Mouse (Mus musculus) left cerebral cortex, adult 18-20 months (tissue): ENCODE results near the gene Mtf1. TPM values are rescaled to one million over a fixed set of nuclear protein-coding genes. Genes with fewer than 3 reads are reported as not detected.

Source experiments
- DNase-seq, 2 experiments: peaks; one replicate each; pipeline ENCODE4 v3.0.0; 2021 to 2022; ENCODE audit warnings: low spot score in 2 of 2, mixed read lengths in 1 of 2
- long read RNA-seq, 2 experiments: library from polyadenylated mRNA; stranded (forward); transcript quantifications; one replicate each; pipeline ENCODE4 v2.0.0; 2021
- total RNA-seq, 2 experiments: library from RNA; stranded (reverse); gene quantifications; 2 replicates each; pipeline ENCODE4 v1.2.3; 2021

Mtf1 gene
- 10 to 100 TPM; 25.8 to 27.8 TPM for total RNA-seq
- long read RNA-seq, experiment 1, full-length matches to known transcripts: 12 of 33 reads
- long read RNA-seq, experiment 1, partial matches to known transcripts: 11 of 33 reads
- long read RNA-seq, experiment 1, other reads (novel, unspliced or antisense): 10 of 33 reads
- long read RNA-seq, experiment 2, full-length matches to known transcripts: 7 of 12 reads
- long read RNA-seq, experiment 2, partial matches to known transcripts: 2 of 12 reads
- long read RNA-seq, experiment 2, other reads (novel, unspliced or antisense): 3 of 12 reads

DNA sequence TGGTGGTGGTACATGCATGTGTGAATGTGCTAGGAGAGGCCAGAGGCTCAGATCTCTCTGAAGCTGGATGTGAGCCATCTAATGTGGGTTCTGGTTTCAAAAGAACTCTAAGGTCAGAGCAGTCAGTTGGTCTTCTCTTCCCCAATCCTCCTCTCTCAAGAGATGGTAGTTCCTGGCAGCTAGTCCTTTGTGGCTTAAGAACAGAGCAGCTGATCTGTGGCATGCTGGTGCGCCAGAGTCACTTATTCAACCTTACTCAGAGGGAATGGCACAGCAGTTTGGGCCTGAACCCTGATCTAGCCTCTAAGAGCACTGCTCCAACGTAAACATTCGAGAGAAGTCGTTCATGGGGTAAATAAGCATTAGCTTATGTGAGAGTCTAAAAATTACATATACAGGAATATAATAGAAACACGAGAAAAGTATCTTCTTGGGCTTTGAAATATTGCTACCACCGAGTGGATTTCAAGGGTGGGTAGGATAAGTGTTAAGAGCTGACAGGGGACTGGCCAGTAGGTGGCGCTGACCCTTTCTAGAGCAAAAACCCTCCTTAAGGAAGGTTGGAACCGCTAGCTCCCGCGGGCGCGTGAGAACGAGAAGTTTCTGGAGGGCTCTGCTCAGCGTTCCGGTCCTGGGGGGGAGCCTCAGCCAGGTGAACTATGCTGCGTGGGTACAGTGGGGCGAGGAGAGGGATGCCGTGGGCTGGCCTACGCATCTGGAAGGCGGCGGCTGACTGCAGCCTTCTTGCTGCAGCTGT is at the start of gene Mtf1:
TSS of gene Mtf1 (plus strand) at position 553 of the 757 bp plus-strand sequence.
- peak; percentile 86 to 94 for DNase-seq

DNA sequence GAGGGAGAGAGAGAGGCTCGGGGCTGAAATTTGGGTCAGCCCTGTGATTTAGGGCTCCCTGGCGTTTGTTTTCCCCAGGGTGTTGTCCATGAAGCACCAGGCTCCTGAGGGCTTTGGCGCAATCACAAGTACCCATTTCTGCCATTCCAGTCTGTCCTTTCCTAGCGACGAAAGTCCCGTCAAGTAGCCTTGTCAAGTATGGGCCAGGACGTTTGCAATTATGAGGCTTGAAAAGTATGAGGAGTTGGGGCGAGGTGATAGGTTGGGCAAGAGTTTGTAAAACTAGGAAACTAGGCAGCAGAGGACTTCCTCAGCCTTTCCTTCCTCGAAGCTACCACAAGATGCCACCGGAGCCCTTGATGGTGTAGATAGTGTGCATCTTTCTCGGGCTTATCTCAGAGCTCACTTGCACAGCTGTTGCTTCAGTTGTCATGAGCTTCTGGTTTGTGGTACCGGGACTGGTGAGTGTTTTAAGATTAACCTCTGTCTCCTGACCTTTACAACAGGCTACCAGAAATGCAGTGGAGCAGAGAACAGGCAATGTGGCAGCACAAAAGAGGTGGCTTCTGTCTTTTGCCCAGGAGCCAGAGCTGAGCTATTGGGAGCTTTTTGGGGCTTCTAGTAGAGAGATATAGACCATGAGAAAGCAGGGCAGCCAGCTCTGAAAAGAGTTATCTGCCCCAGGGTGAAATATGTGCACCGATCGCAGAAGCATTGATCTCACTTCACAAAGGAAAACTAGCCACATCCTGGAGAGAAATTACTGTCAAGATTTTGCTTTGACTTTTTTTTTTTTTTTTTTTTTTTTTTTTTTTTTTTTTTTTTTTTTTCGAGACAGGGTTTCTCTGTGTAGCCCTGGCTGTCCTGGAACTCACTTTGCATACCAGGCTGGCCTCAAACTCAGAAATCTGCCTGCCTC is 49.4 kb upstream of the Mtf1 start:
- DNase-seq: no peak

DNA sequence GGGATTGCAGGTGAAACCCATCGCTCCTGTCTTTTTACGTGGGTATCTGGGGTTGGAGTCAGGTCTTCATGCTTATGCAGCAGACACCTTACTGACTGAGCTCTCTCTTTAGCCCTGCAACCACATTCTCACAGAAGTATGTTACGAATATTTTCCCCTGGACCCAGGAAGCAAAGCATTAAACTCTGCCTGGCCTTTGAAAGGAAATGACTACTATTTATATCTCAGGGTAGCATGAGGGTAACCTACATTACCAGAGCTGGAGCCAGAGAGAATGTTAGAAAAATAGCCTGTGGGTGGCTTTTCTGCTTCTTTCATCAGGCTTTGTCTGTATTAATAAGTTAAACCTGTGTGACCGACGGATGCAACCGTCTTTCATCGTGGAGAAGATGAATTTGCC is 46.4 kb upstream of the Mtf1 start:
- no peak for DNase-seq

DNA sequence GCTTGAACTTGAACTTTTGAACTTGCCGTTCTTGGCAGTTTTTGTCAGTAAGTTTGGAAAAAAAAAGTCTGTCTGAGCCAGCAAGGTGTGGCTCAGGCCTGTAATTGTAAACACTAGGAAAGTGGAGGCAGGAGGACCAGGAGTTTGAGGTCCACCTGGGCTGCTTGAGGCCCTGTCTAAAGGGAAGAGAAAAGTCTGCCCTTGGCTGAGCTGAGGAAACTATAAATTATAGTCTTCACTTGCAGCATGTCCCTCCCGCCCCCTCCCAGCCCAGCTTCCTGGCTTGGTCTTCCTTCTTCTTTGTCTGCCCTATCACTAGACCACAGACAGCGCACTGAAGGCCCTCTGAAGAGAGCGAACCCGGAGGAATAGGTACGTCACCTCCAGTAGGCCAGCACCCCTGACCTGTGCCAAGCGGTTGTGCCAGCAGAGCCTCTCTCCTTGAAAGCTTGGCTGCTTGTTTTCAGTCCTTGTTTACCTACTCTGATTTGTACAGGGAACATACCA is 42.5 kb upstream of the Mtf1 start:
- DNase-seq: no peak

DNA sequence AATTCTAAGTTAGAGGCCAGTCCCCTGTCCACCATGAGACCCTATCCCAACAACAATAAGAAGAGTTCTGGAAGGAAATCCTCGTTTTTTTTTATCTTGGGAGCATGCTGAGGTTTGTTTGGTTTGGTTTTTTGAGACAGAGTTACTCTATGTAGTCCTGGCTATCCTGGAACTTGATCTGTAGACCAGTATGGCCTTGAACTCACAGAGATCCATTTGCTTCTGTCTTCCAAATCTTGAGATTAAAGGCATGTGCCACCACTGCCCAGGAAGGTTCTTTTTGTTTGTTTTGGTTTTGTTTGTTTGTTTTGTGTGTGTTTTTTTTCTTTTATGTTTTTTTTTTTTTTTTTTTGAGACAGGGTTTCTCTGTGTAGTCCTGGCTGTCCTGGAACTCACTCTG is 40.7 kb upstream of the Mtf1 start:
- no peak for DNase-seq

DNA sequence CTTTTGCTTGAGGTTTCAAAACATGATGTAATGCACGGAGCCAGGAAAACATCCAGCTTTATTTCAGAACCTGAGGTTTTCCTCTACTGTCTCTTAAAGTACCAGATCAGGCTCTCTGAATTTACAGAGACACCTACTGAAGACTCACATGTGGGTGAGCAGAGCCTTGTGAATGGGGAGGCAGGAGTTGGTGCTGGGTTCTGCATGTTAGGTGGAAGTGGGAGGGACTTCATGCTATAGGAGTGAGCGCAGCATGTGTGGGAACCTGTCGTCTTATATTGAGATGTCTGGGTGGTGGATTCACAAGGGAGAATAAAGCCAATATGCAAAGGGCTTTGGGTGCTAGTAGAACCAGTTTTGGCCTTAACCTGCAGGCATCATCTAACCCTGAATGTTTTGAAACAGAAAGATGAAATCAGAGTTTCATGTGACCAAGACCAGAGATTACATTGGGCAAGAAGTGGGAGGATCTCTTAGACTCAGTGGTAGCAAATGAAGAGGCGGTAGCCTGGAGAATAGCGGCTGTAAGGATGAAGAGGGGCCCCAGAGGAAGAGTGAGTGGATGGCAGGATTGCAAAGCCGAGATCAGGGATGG is 38.9 kb upstream of the Mtf1 start:
- DNase-seq: no peak

DNA sequence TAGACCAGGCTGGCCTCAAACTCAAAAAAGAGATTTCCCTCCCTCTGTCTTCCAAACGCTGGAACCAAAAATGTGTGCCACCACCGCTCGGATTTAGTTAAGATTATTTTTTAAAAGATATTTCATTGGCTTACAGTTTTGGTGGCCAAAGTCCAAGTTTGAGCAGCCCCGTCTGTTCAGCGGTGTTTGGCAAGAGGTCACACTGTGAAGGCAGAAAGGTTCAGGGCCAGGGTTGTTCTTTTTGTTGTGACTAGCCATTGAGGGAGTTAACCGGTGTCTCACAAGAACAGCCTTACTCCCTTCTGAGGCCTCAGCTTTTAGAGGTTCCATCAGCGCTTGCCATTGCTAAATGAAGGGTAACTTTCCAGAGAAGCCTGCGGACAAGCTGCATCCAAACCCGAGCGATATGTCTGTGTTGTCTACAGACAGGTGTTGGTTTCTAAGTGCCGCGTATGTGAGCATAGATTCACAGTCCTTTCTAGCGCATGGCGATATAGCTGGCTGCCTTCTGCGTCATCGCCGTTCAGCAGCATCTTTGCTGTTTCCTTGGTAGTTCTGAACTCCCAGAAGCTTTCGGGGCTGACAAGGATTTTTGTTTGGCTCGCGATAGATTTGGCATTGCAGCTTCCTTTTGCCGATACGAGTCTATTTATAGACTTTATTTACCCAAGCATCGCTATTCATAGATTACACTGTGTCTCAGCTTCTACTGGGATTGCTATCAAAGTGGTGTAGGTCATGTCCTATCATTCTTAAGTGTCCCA is 35.9 kb upstream of the Mtf1 start:
- peak in 1 of 2 experiments; percentile 43 for DNase-seq

DNA sequence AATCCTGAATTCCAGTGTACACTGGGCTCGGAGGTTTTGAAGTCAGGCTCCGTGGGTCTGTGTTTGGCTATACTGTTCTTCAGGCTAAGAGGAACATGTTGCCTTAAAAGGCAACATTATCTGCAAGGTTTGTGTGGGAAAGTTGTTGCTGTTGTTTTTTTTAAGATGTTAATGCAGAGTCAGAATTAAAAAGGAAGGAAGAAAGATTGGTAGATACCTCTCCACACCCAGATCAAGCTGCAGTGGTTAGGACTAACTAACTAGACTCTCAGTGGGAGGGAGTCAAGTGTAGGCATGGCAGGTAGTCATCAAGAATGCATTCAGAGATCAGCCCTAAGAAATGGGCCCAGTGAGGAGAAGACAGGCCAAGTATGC is 35.4 kb upstream of the Mtf1 start:
- DNase-seq: no peak

DNA sequence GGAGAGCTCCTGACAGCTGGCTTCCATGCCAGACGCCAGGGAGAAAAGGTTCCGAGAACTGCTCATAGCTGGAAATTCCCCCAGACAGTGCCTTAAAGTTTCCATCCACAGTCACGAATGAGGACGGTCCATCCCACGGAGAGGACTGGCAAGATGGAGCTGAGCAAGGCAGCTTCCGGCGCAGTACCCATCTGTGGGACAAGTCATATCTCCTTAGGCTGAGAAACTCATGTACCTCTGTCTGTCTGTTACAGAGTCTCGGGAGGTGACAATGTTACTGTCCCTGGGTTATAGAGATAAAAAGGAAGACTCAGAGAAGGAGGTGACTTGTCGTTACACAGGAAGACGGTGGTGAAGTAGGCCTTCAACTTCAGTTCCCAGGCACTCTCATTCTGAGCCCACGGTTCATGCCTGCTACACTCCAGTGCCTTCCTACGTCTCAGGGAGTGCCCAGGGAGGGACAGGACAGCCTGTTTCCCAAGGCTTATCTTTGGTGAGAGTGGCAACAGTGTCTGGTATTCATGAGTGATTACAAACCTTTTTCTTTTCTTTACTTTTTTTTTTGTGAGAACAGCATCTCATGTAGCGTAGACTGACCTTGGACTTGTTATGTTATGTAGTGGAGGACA is 32.8 kb upstream of the Mtf1 start:
- DNase-seq: peak; percentile 34 to 46

DNA sequence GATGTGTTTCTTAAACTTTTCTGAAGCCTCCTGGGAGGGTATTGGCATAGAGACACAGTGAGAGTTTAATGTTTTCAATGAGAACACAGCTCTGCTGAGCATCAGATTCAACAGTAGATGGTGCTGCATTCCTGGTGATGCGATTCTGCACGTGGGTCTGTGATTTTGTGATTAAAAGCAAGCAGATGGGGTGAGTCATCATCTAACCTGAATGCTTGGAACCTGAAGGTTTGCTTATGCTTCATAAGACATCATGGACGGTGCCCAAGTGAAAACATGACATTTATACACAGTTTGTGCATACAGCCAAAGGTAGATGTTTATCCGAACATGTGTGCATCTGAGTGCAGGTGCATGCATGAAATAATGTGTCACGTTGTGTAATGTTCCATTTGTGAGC is 31.3 kb upstream of the Mtf1 start:
- DNase-seq: peak in 1 of 2 experiments; percentile 24

DNA sequence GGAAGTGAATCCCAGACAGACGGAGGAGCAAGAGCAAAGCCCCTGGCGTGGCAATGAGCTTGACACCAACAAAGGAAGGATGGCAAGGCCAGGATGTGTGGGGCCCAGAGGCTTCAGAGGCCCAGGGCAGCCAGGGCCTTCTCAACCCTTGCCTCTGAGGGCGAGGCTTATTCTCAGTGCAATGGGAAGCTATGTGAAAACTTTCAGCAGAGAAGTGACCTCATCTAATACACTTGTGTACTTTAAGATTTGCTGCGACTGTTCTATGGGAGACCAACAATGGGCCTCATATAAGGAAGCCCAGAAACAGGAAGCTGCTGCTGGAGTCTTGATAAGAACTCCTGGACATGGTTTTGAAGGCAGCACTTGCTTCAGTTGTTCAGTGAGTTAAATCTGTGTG is 29.8 kb upstream of the Mtf1 start:
- DNase-seq: no peak

DNA sequence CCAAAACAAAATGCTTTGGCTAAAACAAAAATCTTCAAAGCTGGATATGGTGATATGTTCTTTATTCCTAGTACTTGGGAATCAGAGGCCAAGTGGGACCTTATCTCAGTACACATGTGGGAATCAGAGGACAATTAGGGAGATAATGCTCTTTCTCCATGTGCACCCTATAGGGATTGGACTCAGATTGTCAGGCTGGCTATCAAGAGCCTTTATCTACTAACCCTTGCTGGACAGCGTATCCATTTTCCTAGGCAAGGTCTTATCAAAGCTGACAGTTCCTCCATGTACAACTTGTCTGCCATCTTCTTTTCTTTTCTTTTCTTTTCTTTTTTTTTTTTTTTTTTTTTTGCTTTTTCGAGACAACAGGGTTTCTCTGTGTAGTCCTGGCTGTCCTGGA is 28.5 kb upstream of the Mtf1 start:
- no peak for DNase-seq

DNA sequence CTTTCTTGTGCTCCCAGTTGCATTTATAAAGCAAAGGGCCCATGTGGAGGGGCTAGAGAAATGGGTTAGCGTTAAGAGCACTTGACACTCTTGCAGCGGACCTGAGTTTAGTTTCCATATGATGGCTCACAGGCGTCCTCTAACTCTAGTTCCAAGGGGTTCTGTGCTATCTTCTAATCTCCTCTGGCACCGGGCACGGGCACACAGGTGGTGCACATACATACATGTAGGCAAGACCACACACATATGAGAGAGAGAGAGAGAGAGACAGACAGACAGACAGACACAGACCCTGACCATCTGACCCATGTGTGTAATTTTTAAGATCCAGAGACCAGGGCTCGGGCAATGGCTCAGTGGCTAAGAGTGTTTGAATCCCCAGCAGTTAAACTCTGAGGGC is 27.9 kb upstream of the Mtf1 start:
- no peak for DNase-seq

DNA sequence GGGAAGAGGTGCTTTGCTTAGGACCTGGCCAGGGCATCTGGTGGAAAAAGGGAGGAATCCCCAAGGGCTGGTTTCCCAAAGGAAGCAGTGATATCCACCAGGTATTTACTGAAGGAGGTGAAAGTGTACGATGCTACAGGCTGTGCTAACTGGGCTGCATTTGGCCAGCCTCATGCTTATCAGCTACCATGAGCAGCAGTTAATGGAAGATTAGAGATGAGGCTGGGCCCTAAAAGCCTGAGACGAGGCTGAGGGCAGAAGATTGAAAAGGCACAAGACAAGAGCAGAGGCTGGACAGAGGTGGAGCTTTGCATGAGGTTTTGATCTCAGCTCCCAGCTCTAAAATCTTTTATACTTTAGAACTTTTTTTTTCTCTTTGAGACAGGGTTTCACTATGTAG is 27.5 kb upstream of the Mtf1 start:
- DNase-seq: no peak

DNA sequence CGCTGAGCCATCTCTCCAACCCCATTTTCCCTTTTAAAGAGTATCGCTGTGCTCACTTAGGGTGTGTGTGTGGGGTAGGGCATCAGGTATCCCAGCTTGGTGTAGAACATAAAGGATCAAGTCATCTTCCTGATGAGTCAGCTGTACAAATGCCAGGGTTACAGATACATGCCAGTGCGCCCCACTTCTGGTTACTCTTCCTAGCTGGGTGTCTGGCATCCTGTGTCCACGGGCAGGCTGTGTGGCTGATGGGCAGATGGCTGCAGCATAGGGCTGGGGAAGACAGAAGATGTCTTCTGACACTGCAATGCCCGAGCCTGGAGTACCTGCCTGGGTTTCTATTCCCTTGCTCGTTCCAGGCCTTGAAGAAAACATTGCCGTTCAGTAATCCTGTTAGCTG is 20.5 kb upstream of the Mtf1 start:
- DNase-seq: no peak

DNA sequence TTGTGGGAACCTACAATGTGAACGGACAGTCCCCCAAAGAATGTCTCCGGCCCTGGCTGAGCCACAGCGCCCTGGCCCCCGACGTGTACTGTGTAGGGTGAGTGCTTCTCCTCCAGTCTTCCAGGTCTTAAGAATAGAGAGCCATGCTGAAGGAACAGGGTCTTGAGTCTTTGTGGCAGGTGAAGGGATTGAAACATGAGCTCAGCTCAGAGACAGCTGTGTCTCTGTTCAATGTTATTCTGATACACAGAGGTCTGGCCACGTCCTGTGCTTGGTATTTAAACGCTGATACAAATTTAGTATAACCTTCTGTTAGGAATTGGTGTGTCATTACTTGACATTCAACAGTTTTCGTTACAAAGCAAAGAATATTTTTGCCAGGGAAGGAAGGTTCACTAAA is 19.5 kb upstream of the Mtf1 start:
- DNase-seq: no peak

DNA sequence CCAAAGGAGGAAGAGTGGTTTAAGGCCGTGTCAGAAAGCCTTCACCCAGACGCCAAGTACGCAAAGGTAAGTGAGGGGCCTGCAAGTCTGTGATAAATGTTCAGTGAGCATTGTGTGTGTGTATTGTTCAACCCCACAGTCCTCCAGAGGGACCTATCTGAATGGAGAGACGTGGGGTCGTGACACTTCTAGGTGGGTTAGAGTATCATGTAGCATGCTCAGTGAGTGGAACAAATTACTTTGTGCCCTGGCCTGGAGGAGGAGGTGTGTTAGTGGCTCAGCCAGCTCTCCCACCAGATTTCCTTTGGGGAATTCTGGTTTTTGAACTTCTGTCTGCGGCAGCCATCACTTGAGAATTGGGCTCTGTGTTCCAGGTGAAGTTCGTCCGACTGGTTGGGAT is 18.0 kb upstream of the Mtf1 start:
- DNase-seq: no peak

DNA sequence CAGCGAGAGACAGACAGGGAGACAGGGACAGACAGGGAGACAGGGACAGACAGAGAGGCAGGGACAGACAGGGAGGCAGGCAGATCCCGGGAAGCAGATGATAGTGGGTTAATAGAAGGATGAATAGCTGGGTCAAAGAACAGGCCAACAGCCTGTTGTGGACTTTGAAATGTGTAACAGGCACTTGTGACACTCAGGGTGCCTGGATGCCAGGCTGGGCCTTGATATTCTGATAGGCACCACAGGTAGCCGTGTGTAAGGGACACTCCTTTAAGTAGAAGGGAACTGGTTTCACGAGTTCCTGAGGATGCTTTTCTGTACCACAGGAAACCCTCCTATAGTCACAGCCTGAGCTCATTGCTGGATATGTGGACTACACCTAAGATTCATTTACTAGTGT is 11.9 kb upstream of the Mtf1 start:
- no peak for DNase-seq

DNA sequence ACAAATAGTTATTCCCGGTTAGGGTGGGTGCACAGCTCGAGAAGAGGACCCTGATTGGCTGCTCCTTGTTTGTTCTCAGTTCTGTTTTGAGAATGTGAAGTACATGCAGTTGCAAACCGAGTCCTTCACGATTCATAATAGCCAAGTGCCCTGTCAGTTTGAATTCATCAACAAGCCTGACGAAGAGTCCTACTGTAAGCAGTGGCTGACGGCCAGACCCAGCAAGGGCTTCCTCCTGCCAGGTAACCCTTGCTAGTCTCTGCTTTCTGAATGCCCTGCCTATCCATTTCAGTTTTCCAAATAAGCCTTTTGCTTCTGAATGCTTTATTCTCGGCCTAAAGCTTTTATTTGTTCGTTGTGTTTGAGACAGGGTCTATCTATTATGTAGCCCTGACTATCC is 9.8 kb upstream of the Mtf1 start:
- DNase-seq: no peak

DNA sequence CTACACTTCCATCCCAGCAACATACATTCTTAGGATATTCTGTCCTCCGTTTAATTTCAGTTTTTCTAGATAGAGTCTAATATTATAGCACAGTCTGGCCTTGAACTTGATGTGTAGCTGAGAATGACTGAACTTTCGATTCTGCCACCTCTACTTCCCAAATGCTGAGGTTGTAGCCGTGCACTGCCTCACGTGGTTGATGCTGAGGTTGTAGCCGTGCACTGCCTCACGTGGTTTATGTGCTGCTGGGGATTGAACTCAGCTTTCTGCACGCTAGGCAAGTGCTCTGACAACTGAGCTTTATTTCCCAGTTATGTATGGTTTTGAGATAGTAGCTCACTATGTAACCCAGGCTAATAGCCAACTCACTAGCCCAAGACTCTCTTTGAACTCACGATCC is 5.8 kb upstream of the Mtf1 start:
- no peak for DNase-seq
